Mouse (Mus musculus) MN1 (cell line): Measurements from ENCODE around the gene Serpina3i.

ENCODE experiments used
- DNase-seq: peaks from one replicate; pipeline ENCODE4 v3.0.0-alpha.2; 2016; ENCODE audit warnings: low spot score

The Serpina3i gene

GRCm38 (mm10) chr12:104293963-104294362 lies 31.0 kb downstream of the Serpina3i start:
- no peak for DNase-seq

- DNase-seq, result no peak
Observed at GRCm38 (mm10) chr12:104298049-104298448, 35.1 kb downstream of the Serpina3i start.

DNA sequence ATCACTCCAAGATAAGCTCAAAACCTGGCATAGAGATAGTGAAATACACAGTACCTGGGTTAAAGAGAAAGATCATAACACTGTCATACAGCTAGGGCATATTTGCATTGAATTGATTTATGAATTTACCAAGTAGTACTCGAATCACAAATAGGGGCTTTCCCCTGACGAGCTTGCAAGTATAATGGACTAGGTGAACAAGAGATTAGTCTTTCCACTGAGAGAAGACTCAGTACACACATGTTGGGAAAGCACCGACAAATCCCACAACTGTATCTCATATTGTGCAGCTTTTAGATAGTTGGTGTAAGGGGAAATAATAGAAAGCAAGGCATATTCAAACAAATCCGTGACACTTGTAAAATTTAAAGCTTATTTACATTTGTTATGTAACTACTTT lies 43.1 kb downstream of the Serpina3i start:
- no peak for DNase-seq

- DNase-seq, result no peak
Observed at GRCm38 (mm10) chr12:104314253-104314652, 51.3 kb downstream of the Serpina3i start, which contains the start of gene Serpina3j. Gene Serpina3j, plus strand, starts transcription at chr12:104314553.
